Mouse (Mus musculus) embryo, embryonic 10.5 days (tissue): ENCODE measurements around the gene Nutm2.
"Not testable (repeated sequence)": the region's sequence is repeated elsewhere in the genome, so short reads cannot be mapped to it uniquely, and the experiment has no call there.

ENCODE experiments used
- DNase-seq: peaks from one replicate; pipeline ENCODE4 v3.0.0-alpha.2; 2015; ENCODE audit warnings: low spot score

The Nutm2 gene

DNA sequence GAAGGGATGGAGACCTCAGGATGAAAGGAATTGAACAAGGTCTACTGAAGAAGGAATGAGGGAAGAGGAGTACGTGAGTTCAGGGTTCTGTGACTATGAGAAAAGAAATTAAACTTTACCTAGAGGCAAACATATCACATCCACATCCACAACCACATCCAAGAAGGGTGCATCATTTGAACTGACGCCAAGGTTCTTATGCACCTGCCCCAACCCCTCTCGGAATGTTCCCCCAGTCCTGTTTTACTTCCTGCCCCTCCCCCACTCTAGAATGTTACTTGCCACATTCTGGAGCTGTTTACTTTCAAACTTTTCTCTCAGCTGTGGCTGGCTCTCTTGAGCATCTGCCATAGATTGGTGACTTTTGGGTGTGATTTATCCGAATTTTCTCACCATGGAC lies at the start of gene Nutm2:
Nutm2 (plus strand) TSS at position 301 of the 400 bp plus-strand sequence.
- no peak for DNase-seq

GRCm38 (mm10) chr13:50417389-50418183 lies 49.5 kb upstream of the Nutm2 start, which contains the start of gene Fbxw17:
Gene Fbxw17 (plus strand): TSS chr13:50417864.
- peak; percentile 89 for DNase-seq

DNA sequence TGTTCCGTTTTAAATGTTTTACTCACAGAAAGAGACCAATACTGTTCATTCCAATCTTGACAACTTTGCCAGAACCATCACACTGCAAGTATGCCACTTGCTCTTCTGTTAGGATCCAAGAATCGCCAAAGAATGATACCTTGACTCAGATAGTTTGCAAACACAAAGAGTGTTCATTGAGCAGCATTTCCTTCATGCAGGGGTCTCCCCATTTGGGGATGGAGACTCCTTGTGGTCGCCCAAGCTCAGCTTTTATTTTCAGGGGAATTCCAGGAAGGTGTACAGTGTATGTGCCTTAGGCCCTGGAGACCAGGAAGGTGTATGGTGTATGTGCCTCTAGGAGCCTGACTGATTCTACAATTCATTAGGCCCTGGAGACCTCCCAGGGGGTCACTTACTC lies 48.7 kb upstream of the Nutm2 start:
- DNase-seq: no peak

DNA sequence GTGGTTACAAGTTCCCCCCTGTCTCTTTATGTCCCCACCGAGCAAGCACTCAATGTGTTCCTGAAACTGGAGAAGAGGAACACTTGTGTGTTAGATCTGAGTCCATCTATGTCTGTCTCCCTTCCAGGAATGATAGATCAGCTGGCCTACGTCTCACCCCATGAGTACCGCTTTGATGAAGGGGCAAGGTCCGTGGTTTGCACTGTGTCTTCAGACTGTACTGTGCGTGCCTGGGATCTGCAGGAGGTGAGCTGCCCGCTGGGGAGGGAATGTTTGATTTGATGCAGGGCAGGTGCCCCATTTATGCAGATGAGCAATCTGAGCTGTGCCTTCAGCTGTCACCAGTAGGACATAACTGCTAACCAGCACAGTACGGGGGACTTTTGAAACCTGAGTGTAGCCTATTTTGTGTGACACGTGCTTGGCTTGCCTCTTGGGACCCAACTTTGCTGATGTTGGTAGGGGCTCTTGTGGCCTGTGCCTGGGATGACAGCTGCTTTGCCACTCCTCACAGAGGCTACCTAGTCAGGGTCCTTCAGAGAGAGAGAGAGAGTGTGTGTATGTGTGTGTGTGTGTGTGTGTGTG lies 43.4 kb upstream of the Nutm2 start:
- no peak for DNase-seq

DNA sequence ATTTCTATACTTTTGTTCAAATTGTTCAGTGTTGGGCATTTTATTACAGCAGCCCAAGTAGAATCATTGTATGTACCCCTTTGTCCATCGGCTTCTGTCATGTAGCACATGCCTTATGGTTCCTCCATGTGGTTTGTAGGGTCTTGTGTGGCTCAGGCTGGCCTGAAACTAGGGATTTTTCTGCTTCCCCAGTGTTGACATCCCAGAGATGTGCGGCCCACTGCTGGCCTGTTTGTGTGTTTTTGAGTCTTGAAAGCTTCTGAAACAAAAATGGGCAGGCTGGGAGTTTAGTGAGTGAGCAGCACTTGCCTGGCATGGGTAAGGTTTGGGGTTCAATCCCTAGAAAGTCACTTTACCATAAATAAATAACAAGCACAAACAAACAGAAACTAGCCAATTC lies 42.6 kb upstream of the Nutm2 start:
- no peak for DNase-seq

GRCm38 (mm10) chr13:50426686-50427085 lies 40.4 kb upstream of the Nutm2 start:
- DNase-seq: no peak

DNA sequence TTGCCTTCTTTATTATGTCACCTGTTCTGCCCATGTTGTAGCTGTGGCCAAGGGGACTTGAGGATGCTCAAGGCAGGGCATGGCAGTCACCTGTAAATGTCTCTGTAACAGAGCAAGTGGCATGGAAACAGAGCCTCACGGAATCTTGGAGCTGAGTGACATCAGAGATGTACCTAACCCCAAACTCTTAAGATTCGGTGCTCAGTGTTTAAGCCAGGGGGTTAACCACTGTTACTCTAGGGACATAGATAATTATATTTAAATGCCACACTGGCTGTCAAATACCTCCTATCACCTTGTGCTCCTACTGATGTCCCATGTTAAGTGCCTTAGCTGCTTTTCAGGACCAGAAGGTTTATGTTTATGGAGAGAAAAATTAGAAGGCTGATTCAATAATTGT lies 23.3 kb upstream of the Nutm2 start, which contains the start of gene Gm47429:
Gm47429 (minus strand) TSS at position 101 of the 400 bp plus-strand sequence.
- no peak for DNase-seq

DNA sequence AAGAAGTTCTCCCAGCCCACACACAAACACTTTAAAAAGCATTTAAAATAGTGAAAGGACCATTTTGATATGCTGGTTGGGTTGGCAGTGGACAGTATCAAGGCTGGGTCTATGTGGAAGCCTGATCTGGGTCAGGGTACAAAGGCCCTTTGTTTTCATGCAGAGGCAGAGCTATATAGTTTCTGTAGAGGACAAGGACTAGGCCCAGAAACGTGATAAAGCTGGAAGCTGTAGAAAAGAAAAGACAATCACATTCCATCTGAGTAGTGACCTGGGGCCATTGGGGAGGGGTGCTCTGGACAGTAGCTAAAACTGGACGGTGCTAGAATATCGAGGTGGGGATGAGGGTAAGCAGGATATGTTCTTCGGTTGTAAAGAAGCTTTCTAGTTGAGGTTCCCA lies 21.8 kb upstream of the Nutm2 start:
- DNase-seq: no peak

DNA sequence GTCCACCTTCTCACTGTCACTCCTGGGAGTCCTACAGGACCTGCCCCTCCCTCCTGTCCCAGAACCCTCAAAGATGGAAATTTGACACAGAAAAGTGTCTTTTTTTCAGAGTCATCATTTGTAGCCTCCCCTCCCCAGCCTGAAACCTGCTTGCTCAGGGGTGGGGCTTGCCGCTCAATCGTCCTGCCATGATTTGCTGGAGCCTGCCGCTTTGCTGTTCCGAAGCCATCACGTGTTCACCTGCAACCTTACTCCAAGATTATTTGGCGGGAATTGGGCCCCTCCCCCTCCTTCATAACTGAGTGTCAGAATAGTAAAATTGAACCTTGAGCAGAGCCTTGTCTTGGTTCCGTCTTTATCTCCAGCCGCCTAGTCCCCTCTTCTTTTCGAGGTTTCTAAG lies 14.8 kb upstream of the Nutm2 start:
- DNase-seq: not testable (repeated sequence)

GRCm38 (mm10) chr13:50453426-50453825 lies 13.7 kb upstream of the Nutm2 start:
- no peak for DNase-seq

DNA sequence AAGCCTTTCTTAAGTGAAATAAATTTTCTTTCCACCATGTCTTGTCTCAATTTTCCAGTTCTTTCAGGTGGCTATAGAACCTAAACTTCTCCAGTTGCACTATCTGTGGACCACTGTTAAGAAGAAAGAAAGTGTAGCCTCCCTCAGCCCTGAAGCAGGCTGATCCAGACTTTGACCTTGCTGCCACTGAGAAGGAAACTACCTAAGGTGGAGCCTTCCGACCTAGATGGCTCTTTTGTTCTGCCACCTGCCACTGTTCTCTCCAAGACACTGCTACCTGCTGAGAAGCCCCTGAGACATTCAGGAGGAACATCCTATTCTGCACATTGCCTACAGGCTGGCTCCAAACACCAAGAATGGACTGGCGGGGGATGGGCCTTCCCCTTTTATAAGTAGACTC lies 6.7 kb upstream of the Nutm2 start:
- DNase-seq: not testable (repeated sequence)

DNA sequence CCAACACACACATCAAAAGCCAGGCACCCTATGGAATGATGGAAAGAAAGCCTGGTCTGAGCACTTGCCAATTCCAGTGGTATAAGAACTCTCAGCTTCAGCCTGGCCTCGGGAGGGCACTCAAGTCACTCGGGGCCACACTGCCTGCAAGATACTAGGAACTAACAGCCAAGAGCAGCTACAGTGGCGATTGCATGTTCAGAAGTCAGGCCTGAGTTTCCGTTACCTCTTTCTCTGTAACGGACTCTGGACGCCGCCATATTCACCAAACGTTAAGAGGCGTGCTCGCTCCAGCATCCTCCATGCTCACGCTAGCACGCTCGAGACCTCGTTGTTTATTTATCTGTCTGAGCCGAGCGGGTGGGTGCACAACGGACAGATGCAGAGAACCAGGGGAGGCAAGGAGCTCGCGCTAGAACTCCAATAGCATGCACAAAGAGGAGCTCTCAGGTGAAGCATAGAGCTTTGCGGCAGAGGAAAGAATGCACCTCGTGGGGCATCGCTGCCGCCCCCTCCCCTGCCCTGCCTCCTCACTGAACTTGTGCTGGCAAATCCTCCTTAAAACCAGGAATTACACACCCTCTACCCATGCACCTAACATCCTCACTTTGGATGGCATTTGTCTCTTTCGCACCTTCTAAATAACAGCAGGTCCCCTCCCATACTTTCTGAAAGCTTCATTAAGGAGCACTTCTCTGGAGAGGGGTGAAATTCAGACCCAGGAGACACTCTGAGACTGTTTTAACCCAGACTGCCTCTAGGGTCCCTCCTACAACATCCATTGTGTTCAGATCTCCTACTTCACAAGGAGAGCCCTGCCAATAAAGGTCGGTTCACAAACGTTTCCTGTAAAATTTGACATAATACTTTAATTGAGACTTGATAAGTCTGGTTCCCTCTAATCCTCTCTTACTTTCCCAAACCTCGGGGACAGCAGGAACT lies 2.2 kb upstream of the Nutm2 start:
- peak; percentile 13 for DNase-seq

DNA sequence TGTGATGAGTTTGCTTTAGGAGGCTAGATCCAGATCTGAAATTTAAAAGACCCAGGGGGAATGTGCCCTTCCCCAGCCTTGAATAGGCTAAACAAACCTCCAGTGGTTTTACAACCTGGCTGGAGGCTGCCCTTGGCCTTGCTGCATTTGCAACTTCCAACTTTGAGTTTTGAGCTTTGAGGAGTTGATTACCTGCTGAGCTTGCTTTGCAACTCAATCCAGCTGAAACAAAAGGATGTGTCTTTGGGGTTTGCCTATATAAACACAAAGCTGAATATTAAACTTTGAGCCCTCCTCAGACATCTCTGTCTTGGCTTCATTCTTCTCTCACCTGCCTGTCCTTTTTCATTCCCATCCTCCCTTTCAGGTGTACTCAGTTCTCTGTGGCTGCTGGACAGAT lies 21.4 kb downstream of the Nutm2 start:
- DNase-seq: not testable (repeated sequence)

DNA sequence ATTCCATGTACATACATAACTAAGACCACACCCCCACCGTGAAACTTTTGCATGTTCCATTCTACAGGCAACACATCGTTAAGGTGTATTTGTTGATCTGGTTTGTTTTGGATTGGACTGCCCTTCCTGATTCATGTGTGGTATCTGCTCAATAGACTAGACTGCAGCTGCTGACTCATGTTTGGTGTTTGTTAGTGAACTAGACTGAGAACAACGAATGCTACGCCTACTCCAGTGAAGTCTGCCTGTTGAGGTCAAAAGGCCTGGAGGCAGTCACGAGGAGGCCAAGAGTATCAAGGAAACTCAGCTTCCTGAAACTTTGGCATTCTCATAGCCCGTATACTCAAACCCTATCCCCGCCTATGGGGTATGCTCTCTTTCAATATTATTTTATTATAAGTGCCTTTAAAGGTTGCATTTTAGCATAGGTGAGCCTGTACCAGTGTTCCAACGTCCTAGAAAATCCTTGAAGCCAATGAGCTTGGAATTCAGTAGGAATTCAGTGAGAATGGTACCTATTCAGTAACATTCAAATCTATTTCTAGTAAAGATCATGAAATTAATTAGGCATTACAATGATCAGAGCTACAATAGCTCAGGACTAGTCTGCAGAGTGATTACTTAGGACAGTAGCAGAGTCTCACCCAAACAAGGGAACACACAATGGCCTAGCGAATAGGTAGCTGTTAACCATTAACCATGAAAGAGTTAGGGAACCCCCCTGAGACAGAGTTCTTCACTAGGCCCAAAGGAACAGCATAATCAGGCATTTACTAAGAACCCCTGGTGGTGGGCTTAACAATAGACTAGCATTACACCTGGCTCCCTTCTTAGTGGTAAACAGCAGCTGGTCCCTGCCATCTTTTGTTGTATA lies 43.6 kb downstream of the Nutm2 start:
- DNase-seq: not testable (repeated sequence)
